Mouse (Mus musculus) spleen, postnatal 10 days (tissue): ENCODE data around the gene Aldh3b1.
"Not testable (repeated sequence)": the region's sequence is repeated elsewhere in the genome, so short reads cannot be mapped to it uniquely, and the experiment has no call there.

Source experiments
- DNase-seq, 2 experiments: peaks; one replicate each; pipeline ENCODE4 v3.0.0; 2021 to 2022; ENCODE audit warnings: low spot score in 2 of 2

Gene Aldh3b1

DNA sequence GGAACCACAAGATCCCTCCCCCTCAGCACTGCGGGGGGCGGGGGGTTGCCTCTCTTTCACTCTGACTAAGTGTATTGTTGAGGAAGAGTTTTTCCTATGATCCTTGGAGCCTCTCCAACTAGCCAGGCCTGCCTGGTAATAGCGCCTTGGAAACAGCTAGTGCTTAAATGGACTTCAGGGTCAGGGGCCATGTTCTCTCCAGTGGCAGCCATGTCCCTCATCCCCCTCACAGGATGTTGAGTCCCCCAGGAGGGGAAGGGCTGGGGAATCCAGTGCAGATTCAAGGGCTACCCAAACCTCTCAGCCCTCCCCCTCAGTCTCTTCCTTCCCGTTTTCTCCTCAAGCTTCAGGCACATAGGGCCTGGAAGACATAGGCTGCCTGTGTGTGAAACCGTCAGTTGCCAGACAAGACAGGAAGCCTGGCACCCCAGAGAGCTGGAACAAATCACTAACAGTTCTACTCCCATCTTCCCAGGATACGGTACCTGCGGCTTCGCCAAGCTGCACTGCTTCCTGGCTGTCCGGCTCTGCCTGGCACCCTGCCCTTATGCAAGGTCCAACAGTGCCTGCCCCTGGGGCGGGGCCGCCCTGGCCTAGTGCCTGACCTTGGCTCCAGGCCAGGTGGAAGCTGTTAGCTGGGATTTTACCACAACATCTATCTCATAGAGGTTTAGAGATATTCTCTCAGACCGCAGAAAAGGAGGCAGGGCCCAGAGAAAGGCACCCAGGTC lies at the start of gene Aldh3b1:
Gene Aldh3b1, minus strand, starts transcription at position 598 of the 731 bp plus-strand sequence.
- DNase-seq, result peak; percentile 41 to 66

GRCm38 (mm10) chr19:3975866-3976265 lies 46.3 kb upstream of the Aldh3b1 start:
- DNase-seq, result no peak

DNA sequence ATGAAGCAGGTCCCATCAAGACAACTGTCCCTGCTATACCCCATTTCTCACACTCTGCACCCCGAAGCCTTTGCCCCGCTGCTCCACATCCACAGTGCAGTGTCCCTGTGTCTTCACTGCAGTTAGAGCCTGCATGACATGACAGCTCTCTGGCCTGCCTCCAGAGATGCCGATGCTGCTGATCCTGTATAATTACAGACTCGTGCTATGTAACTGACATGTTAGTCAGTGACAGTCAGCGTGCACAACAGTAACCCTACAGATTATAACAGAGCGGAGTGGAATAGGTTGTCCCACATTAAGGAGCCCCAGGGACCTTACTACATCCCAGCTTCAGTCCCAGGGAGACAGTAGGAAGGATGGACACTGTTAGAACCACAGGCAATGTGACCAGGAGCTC lies 45.0 kb upstream of the Aldh3b1 start:
- DNase-seq, result not testable (repeated sequence)

GRCm38 (mm10) chr19:3972229-3972628 lies 42.6 kb upstream of the Aldh3b1 start, which contains the start of gene Aldh3b2:
Aldh3b2 (plus strand) TSS chr19:3972328.
- DNase-seq, result peak in 1 of 2 experiments; percentile 67

DNA sequence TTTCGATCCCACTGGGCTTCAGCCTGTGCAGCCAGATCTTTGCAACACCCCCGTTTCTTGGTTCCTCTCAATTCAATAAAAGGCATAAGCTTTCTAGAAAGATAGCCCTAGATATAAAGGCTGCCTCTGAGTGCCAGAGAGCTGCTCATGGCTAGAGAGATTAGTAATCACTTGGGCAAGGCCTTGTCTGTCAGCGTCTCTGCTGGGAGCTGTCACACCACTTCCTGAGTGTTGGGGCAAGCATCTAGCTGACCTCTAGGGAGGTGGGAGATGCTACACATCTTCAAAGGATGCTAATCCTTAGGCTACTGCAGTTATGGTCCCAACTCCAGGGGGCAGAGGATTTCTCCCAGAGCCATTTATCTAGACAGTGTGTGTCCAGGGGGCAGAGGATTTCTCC lies 37.6 kb upstream of the Aldh3b1 start:
- no peak for DNase-seq

DNA sequence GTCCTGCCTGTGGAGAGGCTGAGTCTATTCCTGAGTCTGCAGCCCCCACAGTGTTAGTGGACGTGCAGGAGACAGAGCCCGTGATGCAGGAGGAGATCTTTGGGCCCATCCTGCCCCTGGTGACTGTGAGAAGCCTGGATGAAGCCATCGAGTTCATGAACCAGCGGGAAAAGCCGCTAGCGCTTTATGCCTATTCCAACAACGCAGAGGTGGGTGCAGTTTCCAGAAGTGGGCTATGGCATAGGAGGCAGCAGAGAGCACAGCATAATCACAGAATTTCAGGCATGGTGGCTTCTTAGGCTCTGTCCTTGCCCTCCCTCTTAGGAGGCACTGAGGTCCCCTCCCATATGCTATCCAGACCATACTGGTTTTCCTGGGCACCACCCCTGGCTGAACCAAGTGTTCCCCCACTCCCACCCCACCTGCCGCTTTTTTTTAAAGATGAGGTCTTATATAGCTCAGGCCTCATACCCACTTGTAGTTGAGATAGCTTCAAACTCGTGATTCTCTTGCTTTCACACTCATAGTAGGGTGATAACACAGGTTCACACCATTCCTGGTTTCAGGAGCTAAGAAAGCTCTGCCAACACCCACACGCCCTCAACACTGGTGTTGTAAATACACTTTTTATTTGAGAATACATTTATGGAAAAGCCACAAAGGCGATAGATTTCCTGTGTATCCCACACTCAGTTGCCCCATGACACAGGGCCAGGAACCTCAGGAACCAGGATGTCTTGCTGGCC lies 36.9 kb upstream of the Aldh3b1 start:
- no peak for DNase-seq

DNA sequence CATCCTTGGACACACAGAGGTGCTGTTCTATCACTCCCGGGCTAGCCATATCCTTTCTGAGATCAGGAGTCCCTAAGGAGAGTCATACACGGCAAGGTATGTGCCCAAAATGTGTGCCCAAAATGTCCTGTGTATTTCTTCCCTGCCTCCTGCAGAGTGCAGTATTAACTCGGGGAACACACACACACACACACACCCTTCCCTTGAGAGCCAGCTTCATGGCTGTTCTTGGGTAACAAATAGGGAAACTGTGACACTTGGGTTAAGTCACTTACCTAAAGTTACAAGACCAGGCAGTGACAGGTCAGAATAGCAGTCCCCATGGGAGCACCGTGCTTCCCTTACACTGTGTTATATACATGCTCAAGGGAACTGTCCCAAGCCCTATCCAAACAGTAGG lies 34.4 kb upstream of the Aldh3b1 start:
- DNase-seq, result no peak

DNA sequence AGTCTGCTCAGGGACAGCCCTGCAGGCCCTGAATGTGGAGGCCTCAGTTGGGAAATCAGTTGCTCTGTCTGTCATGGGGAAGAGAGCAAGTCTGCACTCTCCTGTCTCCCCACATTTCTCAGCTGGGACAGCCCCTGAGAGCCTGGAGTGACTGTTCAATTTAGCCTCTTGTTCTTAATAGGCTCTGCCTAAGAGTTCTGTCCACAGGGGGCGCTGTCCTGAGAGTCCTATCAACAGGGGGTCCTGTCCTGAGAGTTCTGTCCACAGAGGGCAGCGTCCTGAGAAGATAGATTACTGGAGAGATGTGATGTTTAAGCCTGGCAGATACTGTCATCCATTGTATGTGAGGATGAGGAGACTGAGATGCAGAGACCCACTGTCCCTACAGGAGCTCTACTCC lies 32.9 kb upstream of the Aldh3b1 start:
- DNase-seq, result peak in 1 of 2 experiments; percentile 70

- not testable (repeated sequence) for DNase-seq
These were observed 32.2 kb upstream of the Aldh3b1 start for GRCm38 (mm10) chr19:3961805-3962204.

DNA sequence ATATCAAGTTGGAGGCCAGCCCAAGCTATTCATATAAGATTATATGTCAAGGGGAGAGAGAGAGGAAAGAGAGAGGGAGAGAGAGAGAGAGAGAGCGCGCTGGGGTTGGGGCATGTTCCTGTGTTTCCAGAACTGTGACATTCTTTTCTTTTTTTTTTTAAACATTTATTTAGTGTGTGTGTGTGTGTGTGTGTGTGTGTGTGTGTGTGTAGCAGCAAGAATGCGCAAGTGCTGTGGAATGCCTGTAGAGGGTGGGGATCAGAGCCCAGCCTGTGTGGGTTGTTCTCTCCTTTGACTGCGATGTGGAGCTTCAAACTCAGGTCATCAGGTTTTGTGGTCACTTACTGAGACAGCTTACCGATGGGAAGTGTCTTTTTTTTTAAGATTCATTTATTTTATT lies 30.6 kb upstream of the Aldh3b1 start:
- DNase-seq, result no peak

DNA sequence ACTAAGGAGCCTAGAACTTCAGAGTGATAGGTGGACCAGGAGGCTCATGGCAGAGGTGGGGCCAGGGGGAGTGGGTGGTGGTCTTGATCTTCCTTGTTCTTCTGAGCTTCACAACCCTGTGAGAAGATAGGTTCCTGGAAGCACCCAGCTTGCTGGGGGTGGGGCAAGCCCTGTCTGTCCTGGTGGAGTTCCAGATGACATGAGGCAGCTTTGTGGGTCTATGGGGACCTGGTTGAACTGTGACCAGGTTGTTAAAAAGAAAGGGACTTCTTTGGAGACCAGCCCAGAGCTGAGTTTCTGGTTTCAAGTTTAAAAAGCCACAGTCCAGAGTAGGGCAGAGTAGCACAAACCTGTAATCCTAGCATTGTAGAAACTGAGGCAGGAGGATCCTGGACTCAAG lies 29.4 kb upstream of the Aldh3b1 start:
- no peak for DNase-seq

DNA sequence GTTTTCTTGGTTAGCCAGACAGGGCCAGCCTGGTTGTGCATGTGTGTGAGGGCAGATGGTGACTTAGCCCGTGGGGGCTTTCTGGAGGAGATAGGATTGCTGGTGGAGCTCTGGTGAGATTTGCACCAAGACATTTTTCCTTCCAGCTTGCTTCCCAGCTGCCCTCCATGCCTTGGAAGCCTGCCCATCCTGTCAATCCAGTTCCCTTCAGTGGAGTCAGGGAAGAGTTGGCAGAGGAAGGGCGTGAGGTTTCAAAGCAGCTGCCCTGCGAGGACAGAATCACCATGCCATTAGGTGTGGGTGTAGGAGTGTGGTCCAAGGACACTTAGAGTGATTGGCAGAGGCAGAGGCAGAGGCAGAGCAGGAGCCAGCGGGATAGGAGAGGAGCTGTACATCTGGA lies 28.9 kb upstream of the Aldh3b1 start, which contains the start of gene Aldh3b3:
Gene Aldh3b3, plus strand, starts transcription at position 176 of the 400 bp plus-strand sequence.
- no peak for DNase-seq

DNA sequence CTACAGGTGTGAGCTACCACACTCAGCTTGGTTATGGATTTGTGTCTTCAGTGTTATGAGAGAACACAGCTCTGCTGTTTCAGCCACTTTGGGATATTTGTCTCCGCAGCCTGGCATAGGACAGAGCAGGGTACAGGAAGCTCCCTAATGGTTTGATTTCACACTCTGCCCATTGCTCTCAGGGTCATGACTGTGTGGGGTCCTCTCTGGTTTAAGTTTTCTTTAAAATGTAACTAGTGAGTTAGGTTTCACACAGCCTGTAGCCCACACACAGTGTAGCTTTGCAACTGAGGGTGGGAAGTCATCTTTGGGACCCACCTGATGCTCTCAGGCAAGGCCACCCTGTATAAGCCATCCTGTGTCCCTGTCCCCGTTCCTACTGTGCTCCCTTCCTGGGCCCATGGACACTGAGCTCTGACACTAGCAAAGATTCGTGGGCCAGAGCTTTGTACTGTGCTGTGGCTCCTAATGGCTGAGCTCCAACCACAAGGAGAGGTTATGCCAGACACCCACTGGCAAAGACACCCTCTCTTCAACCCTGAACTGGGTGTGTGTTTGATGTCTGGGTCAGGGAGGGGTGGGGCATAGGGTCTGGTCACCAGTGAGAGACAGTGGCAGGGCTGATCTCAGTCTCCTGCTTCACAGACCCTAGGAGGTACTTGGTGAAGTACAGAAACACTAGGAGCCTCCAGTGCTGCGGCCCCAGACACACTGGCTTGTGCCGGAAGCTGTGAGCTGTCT lies 27.9 kb upstream of the Aldh3b1 start:
- not testable (repeated sequence) for DNase-seq

- no peak for DNase-seq
These were observed 26.2 kb upstream of the Aldh3b1 start for GRCm38 (mm10) chr19:3955804-3956203.

DNA sequence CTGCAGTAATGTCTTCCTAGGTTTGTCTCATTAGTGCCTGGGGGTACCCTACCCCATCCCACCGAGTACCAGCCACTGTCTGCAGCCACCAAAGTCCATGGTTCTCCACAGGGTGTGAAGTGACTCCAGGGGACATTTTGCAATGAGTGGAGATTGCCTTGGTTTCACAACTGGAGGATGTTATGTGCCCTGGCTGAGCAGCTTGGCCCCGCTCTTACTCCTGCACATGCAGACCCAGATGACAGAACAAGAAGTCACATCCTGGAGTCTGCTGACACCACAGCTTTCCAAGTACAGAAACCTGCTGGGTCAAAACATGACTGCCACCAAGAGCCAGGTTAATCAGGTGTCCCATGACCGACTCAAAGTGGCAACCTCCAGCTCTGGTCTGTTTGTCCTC lies 25.4 kb upstream of the Aldh3b1 start:
- DNase-seq, result no peak

DNA sequence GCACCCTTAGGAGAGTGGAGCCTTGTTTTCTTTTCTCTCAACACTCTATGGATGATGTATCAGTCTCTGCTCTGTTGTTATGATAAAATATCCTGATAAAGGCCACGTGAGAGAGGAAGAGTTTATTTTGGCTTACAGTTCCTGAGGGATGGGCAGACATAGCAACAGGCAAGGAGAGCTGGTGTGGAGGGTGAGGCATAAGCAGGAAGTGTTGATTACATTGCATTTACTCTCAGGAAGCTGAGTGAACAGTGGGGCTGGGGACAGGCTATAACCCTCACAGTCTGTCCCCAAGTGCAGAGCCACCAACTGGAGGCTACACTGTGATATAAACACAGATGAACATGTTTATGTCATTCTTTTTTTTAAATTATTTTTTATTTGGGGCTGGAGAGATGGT lies 22.5 kb upstream of the Aldh3b1 start:
- DNase-seq, result no peak

- DNase-seq, result no peak
These were observed 21.9 kb upstream of the Aldh3b1 start for GRCm38 (mm10) chr19:3951461-3951860.

GRCm38 (mm10) chr19:3950331-3950730 lies 20.7 kb upstream of the Aldh3b1 start:
- DNase-seq, result no peak

DNA sequence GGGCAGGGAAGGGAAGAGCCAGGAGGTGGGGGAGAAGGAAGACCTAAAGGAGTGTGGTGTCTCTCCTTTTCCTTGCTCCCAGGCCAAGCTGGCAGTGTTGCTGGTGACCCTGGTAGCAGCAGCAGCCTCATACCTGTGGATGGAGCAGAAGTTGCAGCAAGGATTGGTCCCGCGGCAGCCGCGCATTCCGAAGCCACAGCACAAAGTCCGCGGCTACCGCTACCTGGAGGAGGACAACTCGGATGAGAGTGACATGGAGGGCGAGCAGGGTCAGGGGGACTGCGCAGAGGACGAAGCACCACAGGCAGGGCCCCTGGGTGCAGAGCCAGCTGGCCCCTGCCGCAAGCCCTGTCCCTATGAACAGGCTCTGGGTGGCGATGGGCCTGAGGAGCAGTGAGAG lies 18.9 kb upstream of the Aldh3b1 start:
- no peak for DNase-seq

DNA sequence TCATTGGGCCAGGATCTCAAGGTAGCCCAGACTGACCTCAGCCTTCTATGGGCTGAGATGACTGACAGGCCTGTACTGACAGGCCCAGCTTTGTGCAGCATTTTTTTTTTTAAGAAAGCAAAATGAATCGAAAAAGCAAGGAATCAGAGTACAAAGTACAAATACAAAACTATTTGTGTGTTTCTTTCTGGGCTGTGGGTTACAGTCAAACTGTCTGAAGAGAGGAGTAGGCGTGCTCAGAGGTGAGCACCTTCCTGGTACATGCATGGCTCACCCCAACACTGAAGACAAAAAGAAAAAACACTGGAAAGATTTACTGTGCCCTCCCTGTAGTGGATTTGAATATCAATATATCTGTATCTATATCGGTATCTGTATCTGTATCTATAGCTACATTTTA lies 18.2 kb upstream of the Aldh3b1 start:
- DNase-seq, result no peak

DNA sequence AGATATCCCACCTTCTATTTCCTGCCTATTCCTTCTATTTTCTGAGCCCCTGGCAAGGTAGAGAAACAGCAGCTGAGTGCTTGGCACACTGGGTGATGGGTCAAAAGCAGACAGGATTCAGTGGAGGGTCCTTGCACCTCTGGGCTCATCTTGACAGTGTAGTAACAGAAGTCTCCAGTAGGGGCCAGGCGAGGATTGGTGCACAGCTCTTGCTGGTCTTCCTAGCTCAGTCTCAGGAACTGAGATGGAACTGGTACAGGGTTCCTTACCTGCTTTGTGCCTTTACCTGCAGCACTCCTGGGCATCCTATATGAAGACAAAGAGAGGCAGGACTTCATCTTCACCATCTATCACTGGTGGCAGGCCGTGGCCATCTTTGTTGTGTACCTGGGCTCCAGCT lies 17.1 kb upstream of the Aldh3b1 start:
- DNase-seq, result peak in 1 of 2 experiments; percentile 80

GRCm38 (mm10) chr19:3945872-3946564 lies 16.4 kb upstream of the Aldh3b1 start:
- DNase-seq, result peak in 1 of 2 experiments; percentile 71
